Mouse (Mus musculus): ENCODE measurements at regions not wholly inside any gene's neighbourhood (a gene's known extent, or its start where the extent isn't known, plus 50 kb on each side); places are given as distances from the start of the nearest gene placed in this dataset.
A peak's percentile ranks its signal among the peaks of the same experiment; 100 is the strongest.

- DNase-seq, result no peak
Measured at GRCm38 (mm10) chrX:106985684-106986083, 65.3 kb downstream of the Lpar4 start.

- DNase-seq, result no peak
Measured at GRCm38 (mm10) chrX:106986794-106987193, 66.4 kb downstream of the Lpar4 start.

GRCm38 (mm10) chrX:106987779-106988178, 67.4 kb downstream of the Lpar4 start:
- DNase-seq, result peak; percentile 25

GRCm38 (mm10) chrX:107004496-107004895, 83.8 kb upstream of the P2ry10 start:
- DNase-seq, result no peak

- DNase-seq, result no peak
Measured at GRCm38 (mm10) chrX:107008968-107009367, 79.3 kb upstream of the P2ry10 start.

GRCm38 (mm10) chrX:107012615-107013014, 75.7 kb upstream of the P2ry10 start:
- DNase-seq, result no peak

- peak; percentile 15 for DNase-seq
Measured at GRCm38 (mm10) chrX:107015335-107015734, 73.0 kb upstream of the P2ry10 start.

GRCm38 (mm10) chrX:107031726-107032125, 56.6 kb upstream of the P2ry10 start:
- DNase-seq, result no peak

- DNase-seq, result no peak
Measured at GRCm38 (mm10) chrX:107038041-107038440, 50.3 kb upstream of the P2ry10 start.
